Mouse (Mus musculus): ENCODE data around the gene Asb10. TPM values are rescaled to one million over a fixed set of nuclear protein-coding genes. Genes with fewer than 3 reads are reported as not detected.
"Not testable (repeated sequence)": the region's sequence is repeated elsewhere in the genome, so short reads cannot be mapped to it uniquely, and the experiment has no call there.

Asb10 gene
- polyA plus RNA-seq, 1 experiment from 2014 or later, result 0.58 TPM

GRCm38 (mm10) chr5:24576801-24577182 lies 36.0 kb upstream of the Asb10 start:
- peak; percentile 18 for ATAC-seq (ENCODE audit: insufficient read depth, low FRiP score)
- WGBS, result under 1% methylated on average over 32 of the region's 32 CpGs
- H3K36me3 ChIP-seq (ENCODE audit: control insufficient read depth, insufficient read depth, low read length), result peaks cover 22% of the 10 kb centered on the region; the same call in 1 of the 2 replicates
- peak overlapping the region; percentile 73 for H3K4me2 ChIP-seq (ENCODE audit: low read depth, low read length)
- H3K27ac ChIP-seq (ENCODE audit: low read length), result peak overlapping the region; percentile 74
- peaks cover 9% of the 10 kb centered on the region for H3K4me1 ChIP-seq (ENCODE audit: control insufficient read depth, insufficient read depth, low read length)
- H3K27me3 ChIP-seq (ENCODE audit: control insufficient read depth, insufficient read depth, low read length), result no peaks in the 10 kb centered on the region
- H3K9ac ChIP-seq (ENCODE audit: low read length), result peak overlapping the region; percentile 89
- H3K4me3 ChIP-seq (replicated peaks; ENCODE audit: low read length), result peak overlapping the region; percentile 91
- no peaks in the 10 kb centered on the region for H3K9me3 ChIP-seq (replicated peaks; ENCODE audit: control insufficient read depth, low read length)

- no peaks in the 10 kb centered on the region for H3K9me3 ChIP-seq (replicated peaks; ENCODE audit: control insufficient read depth, low read length)
- peaks cover 9% of the 10 kb centered on the region for H3K4me1 ChIP-seq (ENCODE audit: control insufficient read depth, insufficient read depth, low read length)
- 85% methylated on average over 1 of the region's 1 CpGs for WGBS
- H3K4me2 ChIP-seq (ENCODE audit: low read depth, low read length), result peak overlapping the region; percentile 73
- H3K27ac ChIP-seq (ENCODE audit: low read length), result no peak overlapping the region
- no peaks in the 10 kb centered on the region for H3K27me3 ChIP-seq (ENCODE audit: control insufficient read depth, insufficient read depth, low read length)
- H3K9ac ChIP-seq (ENCODE audit: low read length), result peak overlapping the region; percentile 89
- peaks cover 28% of the 10 kb centered on the region for H3K36me3 ChIP-seq (ENCODE audit: control insufficient read depth, insufficient read depth, low read length)
- H3K4me3 ChIP-seq (replicated peaks; ENCODE audit: low read length), result peak overlapping the region; percentile 91; the same call in 1 of the 2 replicates
- ATAC-seq (ENCODE audit: insufficient read depth, low FRiP score), result no peak
Measured at GRCm38 (mm10) chr5:24575948-24576347, 35.2 kb upstream of the Asb10 start.

- Histone ChIP-seq H3K4me2 (ENCODE audit: low read depth, low read length) (no peak within 1 kb of the TSS), H3K27me3 (ENCODE audit: control insufficient read depth, insufficient read depth, low read length) (no peaks in the 10 kb centered on the region; the same call in 1 of the 2 replicates), H3K4me3 (replicated peaks; ENCODE audit: low read length) (no peak within 1 kb of the TSS), H3K9ac (ENCODE audit: low read length) (no peak within 1 kb of the TSS), H3K9me3 (replicated peaks; ENCODE audit: control insufficient read depth, low read length) (no peaks in the 10 kb centered on the region), H3K4me1 (ENCODE audit: control insufficient read depth, insufficient read depth, low read length) (no peaks in the 10 kb centered on the region), H3K27ac (ENCODE audit: low read length) (no peak within 1 kb of the TSS), H3K36me3 (ENCODE audit: control insufficient read depth, insufficient read depth, low read length) (no peaks in the 10 kb centered on the region)
- ATAC-seq (ENCODE audit: insufficient read depth, low FRiP score), result no peak
- WGBS, result 68% methylated on average over 2 of the region's 2 CpGs
Measured at GRCm38 (mm10) chr5:24556709-24557108, 15.9 kb upstream of the Asb10 start, which contains the start of gene 4931409K22Rik. 4931409K22Rik (minus strand) TSS chr5:24556809.

- not testable (repeated sequence) for H3K9me3 ChIP-seq (replicated peaks; ENCODE audit: control insufficient read depth, low read length); H3K4me1 ChIP-seq (ENCODE audit: control insufficient read depth, insufficient read depth, low read length)
- 89% methylated on average over 7 of the region's 7 CpGs for WGBS
Measured at GRCm38 (mm10) chr5:24555335-24555734, 14.6 kb upstream of the Asb10 start.

GRCm38 (mm10) chr5:24553621-24554244 lies 13.0 kb upstream of the Asb10 start:
- Histone ChIP-seq H3K9ac (ENCODE audit: low read length) (no peak overlapping the region), H3K9me3 (replicated peaks; ENCODE audit: control insufficient read depth, low read length) (no peaks in the 10 kb centered on the region), H3K27ac (ENCODE audit: low read length) (no peak overlapping the region), H3K36me3 (ENCODE audit: control insufficient read depth, insufficient read depth, low read length) (no peaks in the 10 kb centered on the region), H3K4me2 (ENCODE audit: low read depth, low read length) (no peak overlapping the region), H3K4me3 (replicated peaks; ENCODE audit: low read length) (no peak overlapping the region), H3K27me3 (ENCODE audit: control insufficient read depth, insufficient read depth, low read length) (no peaks in the 10 kb centered on the region; the same call in 1 of the 2 replicates), H3K4me1 (ENCODE audit: control insufficient read depth, insufficient read depth, low read length) (peaks cover 8% of the 10 kb centered on the region; the same call in 1 of the 2 replicates)
- no peak for ATAC-seq (ENCODE audit: insufficient read depth, low FRiP score)
- 55% methylated on average over 5 of the region's 5 CpGs for WGBS

More at GRCm38 (mm10) chr5:24555335-24555734, 14.6 kb upstream of the Asb10 start:
- H3K27ac ChIP-seq (ENCODE audit: low read length); H3K4me3 ChIP-seq (replicated peaks; ENCODE audit: low read length); ATAC-seq (ENCODE audit: insufficient read depth, low FRiP score); H3K9ac ChIP-seq (ENCODE audit: low read length); H3K27me3 ChIP-seq (ENCODE audit: control insufficient read depth, insufficient read depth, low read length); H3K4me2 ChIP-seq (ENCODE audit: low read depth, low read length); H3K36me3 ChIP-seq (ENCODE audit: control insufficient read depth, insufficient read depth, low read length): not testable (repeated sequence)

- ATAC-seq (ENCODE audit: insufficient read depth, low FRiP score), result no peak
- H3K4me3 ChIP-seq (replicated peaks; ENCODE audit: low read length), result no peak overlapping the region
- H3K9me3 ChIP-seq (replicated peaks; ENCODE audit: control insufficient read depth, low read length), result no peaks in the 10 kb centered on the region
- H3K36me3 ChIP-seq (ENCODE audit: control insufficient read depth, insufficient read depth, low read length), result no peaks in the 10 kb centered on the region
- 37% methylated on average over 2 of the region's 2 CpGs for WGBS
- H3K27me3 ChIP-seq (ENCODE audit: control insufficient read depth, insufficient read depth, low read length), result no peaks in the 10 kb centered on the region; the same call in 1 of the 2 replicates
- peak overlapping the region; percentile 34 for H3K4me2 ChIP-seq (ENCODE audit: low read depth, low read length)
- H3K27ac ChIP-seq (ENCODE audit: low read length), result no peak overlapping the region
- peaks cover 8% of the 10 kb centered on the region; the same call in 1 of the 2 replicates for H3K4me1 ChIP-seq (ENCODE audit: control insufficient read depth, insufficient read depth, low read length)
- no peak overlapping the region for H3K9ac ChIP-seq (ENCODE audit: low read length)
Measured at GRCm38 (mm10) chr5:24551317-24551688, 10.5 kb upstream of the Asb10 start.

GRCm38 (mm10) chr5:24550598-24551316 lies 10.0 kb upstream of the Asb10 start:
- Histone ChIP-seq H3K27ac (ENCODE audit: low read length) (no peak overlapping the region), H3K4me1 (ENCODE audit: control insufficient read depth, insufficient read depth, low read length) (peaks cover 8% of the 10 kb centered on the region; the same call in 1 of the 2 replicates), H3K36me3 (ENCODE audit: control insufficient read depth, insufficient read depth, low read length) (no peaks in the 10 kb centered on the region), H3K4me2 (ENCODE audit: low read depth, low read length) (peak overlapping the region; percentile 34), H3K4me3 (replicated peaks; ENCODE audit: low read length) (no peak overlapping the region), H3K9ac (ENCODE audit: low read length) (no peak overlapping the region), H3K9me3 (replicated peaks; ENCODE audit: control insufficient read depth, low read length) (no peaks in the 10 kb centered on the region), H3K27me3 (ENCODE audit: control insufficient read depth, insufficient read depth, low read length) (no peaks in the 10 kb centered on the region; the same call in 1 of the 2 replicates)
- ATAC-seq (ENCODE audit: insufficient read depth, low FRiP score), result peak; percentile 60
- WGBS, result 27% methylated on average over 26 of the region's 26 CpGs

- 83% methylated on average over 7 of the region's 7 CpGs for WGBS
- Histone ChIP-seq H3K36me3 (ENCODE audit: control insufficient read depth, insufficient read depth, low read length) (no peaks in the 10 kb centered on the region), H3K27me3 (ENCODE audit: control insufficient read depth, insufficient read depth, low read length) (no peaks in the 10 kb centered on the region), H3K4me2 (ENCODE audit: low read depth, low read length) (no peak overlapping the region), H3K4me3 (replicated peaks; ENCODE audit: low read length) (no peak overlapping the region), H3K9me3 (replicated peaks; ENCODE audit: control insufficient read depth, low read length) (no peaks in the 10 kb centered on the region), H3K9ac (ENCODE audit: low read length) (no peak overlapping the region), H3K4me1 (ENCODE audit: control insufficient read depth, insufficient read depth, low read length) (peaks cover 13% of the 10 kb centered on the region), H3K27ac (ENCODE audit: low read length) (no peak overlapping the region)
- ATAC-seq (ENCODE audit: insufficient read depth, low FRiP score), result no peak
Measured at GRCm38 (mm10) chr5:24542643-24543042, 1.9 kb upstream of the Asb10 start.

- 10% methylated on average over 6 of the region's 6 CpGs for WGBS
- H3K27me3 ChIP-seq (ENCODE audit: control insufficient read depth, insufficient read depth, low read length), result no peaks in the 10 kb centered on the region
- H3K27ac ChIP-seq (ENCODE audit: low read length), result no peak overlapping the region
- peak overlapping the region; percentile 44 for H3K4me2 ChIP-seq (ENCODE audit: low read depth, low read length)
- no peaks in the 10 kb centered on the region for H3K9me3 ChIP-seq (replicated peaks; ENCODE audit: control insufficient read depth, low read length)
- H3K9ac ChIP-seq (ENCODE audit: low read length), result no peak overlapping the region
- peak overlapping the region; percentile 25; the same call in 1 of the 2 replicates for H3K4me3 ChIP-seq (replicated peaks; ENCODE audit: low read length)
- no peaks in the 10 kb centered on the region for H3K36me3 ChIP-seq (ENCODE audit: control insufficient read depth, insufficient read depth, low read length)
- H3K4me1 ChIP-seq (ENCODE audit: control insufficient read depth, insufficient read depth, low read length), result peaks cover 13% of the 10 kb centered on the region
- ATAC-seq (ENCODE audit: insufficient read depth, low FRiP score), result no peak
Measured at GRCm38 (mm10) chr5:24541144-24541569, 379 bp upstream of the Asb10 start.
